Mouse (Mus musculus) lung, postnatal 0 days (tissue): ENCODE measurements around the gene Ppm1j. TPM values are rescaled to one million over a fixed set of nuclear protein-coding genes. Genes with fewer than 3 reads are reported as not detected.
A peak's percentile ranks its signal among the peaks of the same experiment; 100 is the strongest.

Source experiments
- ATAC-seq: fragments of 200-750 bp; cut with Nextera tagmentation; 2 replicates; pipeline ENCODE4 v1.8.0; 2017; ENCODE audit warnings: moderate library complexity
- DNase-seq: peaks from one replicate; pipeline ENCODE4 v3.0.0-alpha.2; 2016; ENCODE audit warnings: low spot score
- H3K27ac ChIP-seq: fragments of 300-500 bp; sonication (generic); 2 replicates; pipeline ENCODE4 v1.5.1; 2014; ENCODE audit warnings: antibody characterized with exemption, mild to moderate bottlenecking, low read length, mixed read lengths
- H3K27me3 ChIP-seq: fragments of 300-500 bp; sonication (generic); replicated peaks from 2 replicates; pipeline ENCODE4 v1.6.1; 2014; ENCODE audit warnings: low read length, mixed read lengths; ENCODE audit not compliant: insufficient read depth
- H3K36me3 ChIP-seq: fragments of 300-500 bp; sonication (generic); 2 replicates; pipeline ENCODE4 v1.6.1; 2014; ENCODE audit warnings: low read length, mixed read lengths; ENCODE audit not compliant: insufficient read depth
- H3K4me1 ChIP-seq: fragments of 300-500 bp; sonication (generic); 2 replicates; pipeline ENCODE4 v1.6.1; 2014; ENCODE audit warnings: antibody characterized with exemption, low read depth, low read length, mixed read lengths; ENCODE audit not compliant: insufficient read depth
- H3K4me2 ChIP-seq: fragments of 300-500 bp; sonication (generic); replicated peaks from 2 replicates; pipeline ENCODE4 v1.6.1; 2014; ENCODE audit warnings: low read depth, mild to moderate bottlenecking, low read length, moderate library complexity, mixed read lengths
- H3K4me3 ChIP-seq: fragments of 300-500 bp; sonication (generic); 2 replicates; pipeline ENCODE4 v1.5.1; 2014; ENCODE audit warnings: low read depth, low read length
- H3K9ac ChIP-seq: fragments of 300-500 bp; sonication (generic); replicated peaks from 2 replicates; pipeline ENCODE4 v1.6.1; 2014; ENCODE audit warnings: low read depth, mild to moderate bottlenecking
- H3K9me3 ChIP-seq: fragments of 300-500 bp; sonication (generic); 2 replicates; pipeline ENCODE4 v1.6.1; 2016; ENCODE audit warnings: low read length, mixed read lengths
- CTCF ChIP-seq: IDR thresholded peaks from 2 replicates; pipeline ENCODE4 v1.5.1; 2016; ENCODE audit warnings: antibody characterized with exemption, mild to moderate bottlenecking
- EP300 ChIP-seq: IDR thresholded peaks from 2 replicates; pipeline ENCODE4 v1.6.1; 2016; ENCODE audit warnings: antibody characterized with exemption, mild to moderate bottlenecking, control low read depth
- WGBS: fragments of 180-500 bp; shearing (Covaris S2); extraction: QIAGEN DNeasy Blood & Tissue Kit; methylation state at CpG from one replicate; pipeline ENCODE4 v1.1.7; 2014; 5-methylcytosine and 5-hydroxymethylcytosine counted together
- polyA plus RNA-seq: library from polyadenylated mRNA; unstranded; fragments of >200 nt; fragmentation: Nextera tagmentation; extraction: Ambion mirVana; gene quantifications from 2 replicates; pipeline ENCODE4 v1.2.1, GENCODE M21; 2015

The Ppm1j gene
- polyA plus RNA-seq, 1 experiment from 2014 or later: 4.4 TPM

- 5% methylated on average over 7 of the region's 7 CpGs for WGBS
- Histone ChIP-seq H3K27me3 (peaks cover 34% of the 10 kb centered on the region), H3K4me2 (no peak overlapping the region), H3K9ac (no peak overlapping the region), H3K27ac (no peak overlapping the region), H3K4me1 (peaks cover 17% of the 10 kb centered on the region; the same call in 1 of the 2 replicates), H3K9me3 (no peaks in the 10 kb centered on the region), H3K36me3 (no peaks in the 10 kb centered on the region), H3K4me3 (no peak overlapping the region)
- no peak for TF ChIP-seq EP300
- peak; percentile 95 for TF ChIP-seq CTCF
- ATAC-seq (no peak), DNase-seq (peak; percentile 83)
These were observed 907 bp upstream of the Ppm1j start for GRCm38 (mm10) chr3:104779949-104780348.

DNA sequence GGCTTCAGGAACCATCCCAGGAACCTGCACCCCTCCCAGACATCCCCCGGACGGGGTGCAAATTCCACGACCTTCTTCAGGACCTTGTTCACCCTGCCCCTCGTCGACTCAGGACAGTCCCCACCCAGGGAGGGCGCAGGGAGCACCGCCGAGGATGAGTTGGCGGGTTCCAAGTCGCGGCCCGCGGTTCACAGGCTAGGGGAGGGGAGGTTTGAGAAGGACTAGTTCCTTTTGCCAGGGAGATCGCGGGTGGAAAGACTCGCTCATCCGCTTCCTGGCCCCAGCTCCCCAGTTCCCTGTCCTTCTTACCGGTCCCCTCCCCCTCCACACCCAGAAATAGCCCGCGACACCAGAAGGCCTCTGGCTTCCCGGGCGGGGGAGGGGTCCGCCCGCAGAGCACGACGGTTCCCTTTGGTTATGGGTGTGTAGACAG is 631 bp downstream of the Ppm1j start, which contains the start of gene Fam19a3:
Gene Fam19a3, minus strand, starts transcription at position 370 of the 433 bp plus-strand sequence.
- under 1% methylated on average over 26 of the region's 26 CpGs for WGBS
- H3K36me3 ChIP-seq: no peaks in the 10 kb centered on the region
- H3K4me2 ChIP-seq: peak within 1 kb of the TSS; percentile 93
- no peak within 1 kb of the TSS for H3K27ac ChIP-seq
- H3K4me3 ChIP-seq: peak within 1 kb of the TSS; percentile 43
- TF ChIP-seq CTCF (no peak), EP300 (no peak)
- DNase-seq (peak; percentile 49), ATAC-seq (peak; percentile 5; the same call in 1 of the 2 replicates)
- H3K9ac ChIP-seq: peak within 1 kb of the TSS; percentile 32
- H3K4me1 ChIP-seq: peaks cover 17% of the 10 kb centered on the region; the same call in 1 of the 2 replicates
- H3K27me3 ChIP-seq: peaks cover 31% of the 10 kb centered on the region
- no peaks in the 10 kb centered on the region for H3K9me3 ChIP-seq

DNA sequence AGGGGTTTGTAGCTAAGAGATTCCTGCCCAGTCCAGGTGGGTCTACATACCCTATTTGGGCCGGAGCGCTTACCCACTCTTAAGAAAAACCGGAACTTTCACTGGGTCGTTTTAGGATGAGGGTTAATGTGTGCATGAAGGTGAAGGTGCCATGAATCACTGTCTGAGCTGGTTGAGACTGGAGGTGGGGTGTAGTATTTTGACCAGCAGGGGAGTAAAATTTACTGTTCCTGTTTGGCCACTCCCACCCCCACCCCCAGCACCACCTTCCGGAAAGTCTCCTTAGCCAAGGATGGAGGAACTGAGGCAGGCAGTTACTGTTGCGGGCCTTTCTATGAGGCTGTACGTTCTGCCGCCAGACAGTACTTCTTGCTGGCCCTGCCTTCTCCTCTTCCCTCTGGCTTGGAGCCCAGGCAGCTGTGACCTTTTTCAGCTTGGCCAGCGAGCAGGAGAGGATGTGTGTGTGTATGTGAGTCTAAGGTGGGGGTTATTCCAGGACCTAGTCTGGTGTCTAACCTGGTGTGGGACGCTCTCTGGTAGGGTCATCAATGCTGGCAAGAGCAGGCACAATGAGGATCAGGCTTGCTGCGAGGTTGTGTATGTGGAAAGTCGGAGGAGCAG is 1.3 kb downstream of the Ppm1j start:
- Histone ChIP-seq H3K4me1 (peaks cover 17% of the 10 kb centered on the region; the same call in 1 of the 2 replicates), H3K4me2 (peak overlapping the region; percentile 93), H3K9ac (no peak overlapping the region), H3K36me3 (no peaks in the 10 kb centered on the region), H3K9me3 (no peaks in the 10 kb centered on the region), H3K27ac (no peak overlapping the region), H3K27me3 (peaks cover 24% of the 10 kb centered on the region), H3K4me3 (peak overlapping the region; percentile 43; the same call in 1 of the 2 replicates)
- WGBS: 20% methylated on average over 12 of the region's 12 CpGs
- DNase-seq (peak; percentile 46), ATAC-seq (0 out of 2 replicates have a peak, but pooled peaks have one; percentile 15)
- TF ChIP-seq CTCF (no peak; the same call in 1 of the 2 replicates), EP300 (no peak)

DNA sequence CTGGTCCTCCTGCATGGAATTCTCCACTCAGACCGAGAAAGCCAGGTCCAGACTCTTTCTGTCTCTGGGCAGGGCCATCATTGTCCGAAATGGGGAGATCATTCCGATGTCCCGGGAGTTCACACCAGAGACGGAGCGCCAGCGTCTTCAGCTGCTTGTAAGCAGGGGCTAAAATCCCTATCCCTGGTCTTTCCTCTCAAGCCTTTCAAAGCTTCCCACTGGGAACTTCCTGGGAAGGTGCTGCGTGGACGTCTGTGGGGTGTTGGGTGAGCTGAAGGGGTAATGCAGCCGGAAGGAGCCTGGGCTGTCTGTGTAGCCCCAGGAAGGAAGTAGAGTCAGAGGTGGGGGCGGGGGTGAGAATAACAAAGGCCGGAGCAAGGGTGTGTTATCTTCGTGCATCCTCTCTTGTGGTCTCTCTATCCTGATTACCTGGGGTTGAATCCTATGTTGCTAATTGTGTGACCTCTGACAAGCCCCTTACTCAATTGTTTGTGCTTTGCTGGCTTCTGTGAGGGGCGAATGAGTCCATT is 3.2 kb downstream of the Ppm1j start:
- peaks cover 15% of the 10 kb centered on the region; the same call in 1 of the 2 replicates for H3K27me3 ChIP-seq
- H3K36me3 ChIP-seq: no peaks in the 10 kb centered on the region
- no peaks in the 10 kb centered on the region for H3K9me3 ChIP-seq
- H3K27ac ChIP-seq: no peak overlapping the region
- ATAC-seq (no peak), DNase-seq (peak; percentile 24)
- no peak overlapping the region; the same call in 1 of the 2 replicates for H3K4me2 ChIP-seq
- H3K9ac ChIP-seq: no peak overlapping the region
- H3K4me1 ChIP-seq: peaks cover 17% of the 10 kb centered on the region; the same call in 1 of the 2 replicates
- H3K4me3 ChIP-seq: no peak overlapping the region
- 29% methylated on average over 14 of the region's 14 CpGs for WGBS
- no peak for TF ChIP-seq CTCF
- TF ChIP-seq EP300: peak; percentile 64

- Histone ChIP-seq H3K4me2 (no peak overlapping the region), H3K4me3 (no peak overlapping the region), H3K9me3 (no peaks in the 10 kb centered on the region), H3K9ac (no peak overlapping the region), H3K27ac (no peak overlapping the region), H3K4me1 (peaks cover 22% of the 10 kb centered on the region; the same call in 1 of the 2 replicates), H3K36me3 (no peaks in the 10 kb centered on the region), H3K27me3 (0 out of 2 replicates have a peak, but pooled peaks cover 4% of the 10 kb centered on the region)
- ATAC-seq (no peak), DNase-seq (no peak)
- WGBS: 79% methylated on average over 6 of the region's 6 CpGs
- TF ChIP-seq CTCF (no peak), EP300 (no peak)
These were observed 4.4 kb downstream of the Ppm1j start for GRCm38 (mm10) chr3:104785284-104785683.

DNA sequence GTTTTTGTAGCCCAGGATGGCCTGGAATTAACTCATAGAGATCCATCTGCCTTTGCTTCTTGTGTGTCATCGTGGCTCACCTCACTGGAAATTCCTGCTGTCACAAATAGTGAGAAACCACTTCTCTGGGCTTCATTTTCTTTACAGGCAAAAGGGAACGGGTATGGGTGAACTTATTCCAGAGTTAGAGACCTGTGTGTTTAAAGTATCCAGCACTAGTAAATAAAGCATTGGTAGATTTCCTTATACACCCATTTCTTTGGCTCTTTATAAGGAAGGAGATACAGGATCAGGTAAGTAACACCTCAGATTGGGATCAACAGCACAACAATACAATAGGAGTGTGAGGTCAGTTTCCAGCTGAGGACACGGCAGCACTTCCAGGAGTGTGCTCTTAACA is 7.2 kb downstream of the Ppm1j start, which contains the start of gene Rhoc:
Gene Rhoc, plus strand, starts transcription at position 301 of the 400 bp plus-strand sequence.
- no peak for TF ChIP-seq EP300
- no peak for TF ChIP-seq CTCF
- H3K27me3 ChIP-seq: no peaks in the 10 kb centered on the region
- 22% methylated on average over 3 of the region's 3 CpGs for WGBS
- DNase-seq: no peak
- no peak for ATAC-seq
- peak within 1 kb of the TSS; percentile 62 for H3K4me3 ChIP-seq
- peak within 1 kb of the TSS; percentile 71 for H3K9ac ChIP-seq
- H3K9me3 ChIP-seq: no peaks in the 10 kb centered on the region
- H3K36me3 ChIP-seq: peaks cover 13% of the 10 kb centered on the region; the same call in 1 of the 2 replicates
- H3K27ac ChIP-seq: peak within 1 kb of the TSS; percentile 88
- H3K4me2 ChIP-seq: peak within 1 kb of the TSS; percentile 66
- peaks cover 13% of the 10 kb centered on the region; the same call in 1 of the 2 replicates for H3K4me1 ChIP-seq
